Mouse (Mus musculus) forebrain, postnatal 0 days (tissue): Measurements from ENCODE around the gene Slc25a20. TPM values are rescaled to one million over a fixed set of nuclear protein-coding genes. Genes with fewer than 3 reads are reported as not detected.

ENCODE experiments used
- ATAC-seq: fragments of 200-750 bp; cut with Nextera tagmentation; 2 replicates; pipeline ENCODE4 v1.8.0; 2017; ENCODE audit warnings: mild to moderate bottlenecking, moderate library complexity
- DNase-seq: peaks from one replicate; pipeline ENCODE4 v3.0.0-alpha.2; 2015
- H3K27ac ChIP-seq: fragments of 300-500 bp; sonication (generic); 2 replicates; pipeline ENCODE4 v1.5.1; 2014; ENCODE audit warnings: low read depth, mild to moderate bottlenecking, antibody characterized with exemption, low read length, moderate library complexity, mixed read lengths
- H3K27me3 ChIP-seq: fragments of 300-500 bp; sonication (generic); 2 replicates; pipeline ENCODE4 v1.6.1; 2014; ENCODE audit warnings: mild to moderate bottlenecking, low read length, mixed read lengths; ENCODE audit not compliant: insufficient read depth
- H3K36me3 ChIP-seq: fragments of 300-500 bp; sonication (generic); 2 replicates; pipeline ENCODE4 v1.6.1; 2014; ENCODE audit warnings: mild to moderate bottlenecking, moderate library complexity; ENCODE audit not compliant: insufficient read depth
- H3K4me1 ChIP-seq: fragments of 300-500 bp; sonication (generic); 2 replicates; pipeline ENCODE4 v1.6.1; 2014; ENCODE audit warnings: antibody characterized with exemption; ENCODE audit not compliant: insufficient read depth
- H3K4me2 ChIP-seq: fragments of 300-500 bp; sonication (generic); 2 replicates; pipeline ENCODE4 v1.6.1; 2014; ENCODE audit warnings: low read depth, mild to moderate bottlenecking, moderate library complexity
- H3K4me3 ChIP-seq: fragments of 300-500 bp; sonication (generic); 2 replicates; pipeline ENCODE4 v1.5.1; 2014; ENCODE audit warnings: low read depth, low read length, mixed read lengths
- H3K9ac ChIP-seq: fragments of 300-500 bp; sonication (generic); 2 replicates; pipeline ENCODE4 v1.6.1; 2014; ENCODE audit warnings: mild to moderate bottlenecking
- H3K9me3 ChIP-seq: fragments of 300-500 bp; sonication (generic); 2 replicates; pipeline ENCODE4 v1.6.1; 2016; ENCODE audit warnings: low read length
- CTCF ChIP-seq: sonication (generic); IDR thresholded peaks from 2 replicates; pipeline ENCODE4 v1.5.1; 2016; ENCODE audit warnings: antibody characterized with exemption, control low read depth, low read depth
- WGBS: fragments of 180-500 bp; shearing (Covaris S2); extraction: QIAGEN DNeasy Blood & Tissue Kit; methylation state at CpG from one replicate; pipeline ENCODE4 v1.1.7; 2014; 5-methylcytosine and 5-hydroxymethylcytosine counted together
- polyA plus RNA-seq: library from polyadenylated mRNA; unstranded; fragments of >200 nt; fragmentation: Nextera tagmentation; extraction: Ambion mirVana; gene quantifications from 2 replicates; pipeline ENCODE4 v1.2.1, GENCODE M21; 2015
- total RNA-seq: library from RNA; depleted of rRNA; stranded (reverse); fragments of >200 nt; gene quantifications from 2 replicates; pipeline ENCODE4 v1.2.3, GENCODE M21; 2014

The Slc25a20 gene
- total and polyA plus RNA-seq, 2 experiments from 2014 or later: 39.6 to 40.5 TPM

GRCm38 (mm10) chr9:108633846-108634245 is 28.0 kb upstream of the Slc25a20 start:
- ATAC-seq: no peak
- 0 out of 2 replicates have a peak, but pooled peaks cover 5% of the 10 kb centered on the region for H3K36me3 ChIP-seq

GRCm38 (mm10) chr9:108635415-108635814 is 26.5 kb upstream of the Slc25a20 start:
- Histone ChIP-seq H3K27ac (no peak overlapping the region), H3K9ac (no peak overlapping the region), H3K36me3 (0 out of 2 replicates have a peak, but pooled peaks cover 5% of the 10 kb centered on the region), H3K4me1 (no peaks in the 10 kb centered on the region), H3K27me3 (no peaks in the 10 kb centered on the region), H3K9me3 (no peaks in the 10 kb centered on the region), H3K4me3 (no peak overlapping the region), H3K4me2 (no peak overlapping the region)
- ATAC-seq: no peak
- no peak for TF ChIP-seq CTCF
- WGBS: 81% methylated on average over 2 of the region's 2 CpGs
- DNase-seq: no peak

More at GRCm38 (mm10) chr9:108633846-108634245, 28.0 kb upstream of the Slc25a20 start:
- no peak overlapping the region for H3K4me3 ChIP-seq
- no peak overlapping the region for H3K9ac ChIP-seq
- no peaks in the 10 kb centered on the region for H3K9me3 ChIP-seq
- H3K4me1 ChIP-seq: no peaks in the 10 kb centered on the region
- DNase-seq: no peak
- H3K27me3 ChIP-seq: no peaks in the 10 kb centered on the region
- no peak overlapping the region for H3K4me2 ChIP-seq
- no peak overlapping the region for H3K27ac ChIP-seq
- 64% methylated on average over 2 of the region's 2 CpGs for WGBS
- no peak for TF ChIP-seq CTCF

- Histone ChIP-seq H3K9me3 (no peaks in the 10 kb centered on the region), H3K27me3 (no peaks in the 10 kb centered on the region), H3K4me3 (no peak overlapping the region), H3K9ac (no peak overlapping the region), H3K4me1 (no peaks in the 10 kb centered on the region), H3K27ac (no peak overlapping the region), H3K4me2 (no peak overlapping the region), H3K36me3 (peaks cover 27% of the 10 kb centered on the region; the same call in 1 of the 2 replicates)
- no peak for DNase-seq
- no peak for TF ChIP-seq CTCF
- 97% methylated on average over 2 of the region's 2 CpGs for WGBS
- no peak for ATAC-seq
These were observed 22.1 kb upstream of the Slc25a20 start for GRCm38 (mm10) chr9:108639825-108640224.

GRCm38 (mm10) chr9:108648166-108648565 is 13.7 kb upstream of the Slc25a20 start:
- Histone ChIP-seq H3K9ac (peak overlapping the region; percentile 80), H3K4me2 (peak overlapping the region; percentile 87), H3K4me1 (peaks cover 11% of the 10 kb centered on the region; the same call in 1 of the 2 replicates), H3K27ac (no peak overlapping the region), H3K9me3 (no peaks in the 10 kb centered on the region), H3K27me3 (no peaks in the 10 kb centered on the region), H3K4me3 (peak overlapping the region; percentile 86), H3K36me3 (0 out of 2 replicates have a peak, but pooled peaks cover 3% of the 10 kb centered on the region)
- DNase-seq: no peak
- 54% methylated on average over 10 of the region's 10 CpGs for WGBS
- no peak for ATAC-seq
- no peak for TF ChIP-seq CTCF

- Histone ChIP-seq H3K4me2 (peak within 1 kb of the TSS; percentile 87), H3K9me3 (no peaks in the 10 kb centered on the region), H3K27ac (peak within 1 kb of the TSS; percentile 85), H3K9ac (peak within 1 kb of the TSS; percentile 80), H3K36me3 (no peaks in the 10 kb centered on the region), H3K4me3 (peak within 1 kb of the TSS; percentile 86), H3K4me1 (peaks cover 11% of the 10 kb centered on the region; the same call in 1 of the 2 replicates), H3K27me3 (no peaks in the 10 kb centered on the region)
- ATAC-seq (peak; percentile 100), DNase-seq (peak; percentile 96)
- 0 out of 2 replicates have a peak, but pooled peaks have one; percentile 6 for TF ChIP-seq CTCF
- 1% methylated on average over 102 of the region's 112 CpGs for WGBS
These were observed 13.0 kb upstream of the Slc25a20 start, which contains the start of gene Arih2 for GRCm38 (mm10) chr9:108648611-108649560. Arih2 (minus strand) TSS chr9:108649386.

GRCm38 (mm10) chr9:108649561-108650440 is 12.1 kb upstream of the Slc25a20 start:
- peak overlapping the region; percentile 87 for H3K4me2 ChIP-seq
- H3K27me3 ChIP-seq: no peaks in the 10 kb centered on the region
- no peaks in the 10 kb centered on the region for H3K9me3 ChIP-seq
- no peak for TF ChIP-seq CTCF
- ATAC-seq (peak; percentile 32), DNase-seq (no peak)
- peak overlapping the region; percentile 86 for H3K4me3 ChIP-seq
- H3K9ac ChIP-seq: peak overlapping the region; percentile 80
- 30% methylated on average over 29 of the region's 29 CpGs for WGBS
- H3K36me3 ChIP-seq: no peaks in the 10 kb centered on the region
- H3K4me1 ChIP-seq: peaks cover 11% of the 10 kb centered on the region; the same call in 1 of the 2 replicates
- peak overlapping the region; percentile 85 for H3K27ac ChIP-seq
